Mouse (Mus musculus) G1E (cell line): ENCODE data around the gene Fbxo2. TPM values are rescaled to one million over a fixed set of nuclear protein-coding genes. Genes with fewer than 3 reads are reported as not detected.

Experiments used
- ATAC-seq: 2 replicates; pipeline ENCODE4 v1.8.0; 2016; ENCODE audit warnings: mild to moderate bottlenecking; ENCODE audit not compliant: insufficient number of reproducible peaks, poor library complexity, low FRiP score, severe bottlenecking; ENCODE audit errors: extremely low read depth
- DNase-seq: peaks from one replicate; pipeline ENCODE4 v3.0.0; 2012; ENCODE audit warnings: low spot score
- H3K27me3 ChIP-seq: 2 replicates; pipeline ENCODE4 v1.6.1; 2012; ENCODE audit warnings: mild to moderate bottlenecking, low read length, inconsistent platforms; ENCODE audit not compliant: insufficient read depth
- H3K36me3 ChIP-seq: replicated peaks from 2 replicates; pipeline ENCODE3; 2012; ENCODE audit warnings: mild to moderate bottlenecking, inconsistent platforms
- H3K4me1 ChIP-seq: 2 replicates; pipeline ENCODE4 v1.6.1; 2012; ENCODE audit warnings: low read depth, low read length, inconsistent platforms, mixed read lengths; ENCODE audit not compliant: insufficient read depth
- H3K4me3 ChIP-seq: 2 replicates; pipeline ENCODE4 v1.5.1; 2012; ENCODE audit warnings: low read depth, mild to moderate bottlenecking, inconsistent platforms, low read length, moderate library complexity, mixed read lengths
- H3K9me3 ChIP-seq: replicated peaks from 2 replicates; pipeline ENCODE4 v1.6.1; 2012; ENCODE audit warnings: inconsistent platforms
- CTCF ChIP-seq: IDR thresholded peaks from 2 replicates; pipeline ENCODE4 v1.5.1; 2012; ENCODE audit warnings: low read depth, low read length, inconsistent platforms, mixed read lengths
- GATA1 ChIP-seq: IDR thresholded peaks from 2 replicates; pipeline ENCODE4 v1.6.1; 2012; ENCODE audit warnings: borderline replicate concordance, low read length, inconsistent platforms, mixed read lengths
- GATA2 ChIP-seq: IDR thresholded peaks from 2 replicates; pipeline ENCODE4 v1.6.1; 2012; ENCODE audit warnings: low read depth, low read length, inconsistent platforms, borderline replicate concordance
- POLR2AphosphoS5 ChIP-seq: IDR thresholded peaks from 2 replicates; pipeline ENCODE4 v1.6.1; 2012; ENCODE audit warnings: low read depth, low read length, inconsistent platforms; ENCODE audit not compliant: insufficient replicate concordance
- TAL1 ChIP-seq: conservative IDR thresholded peaks from 2 replicates; pipeline ENCODE4 v1.6.1; 2012; ENCODE audit warnings: low read depth, low read length, inconsistent platforms, mixed read lengths
- polyA plus RNA-seq: library from polyadenylated mRNA; stranded (reverse); fragments of >175 nt; gene quantifications from 2 replicates; pipeline ENCODE4 v1.2.3, GENCODE M21; 2012
- total RNA-seq, 2 experiments: library from RNA; stranded (forward) in 1 of 2; stranded (reverse) in 1 of 2; fragments of 200-1000 nt in 1 of 2; fragments of >200 nt in 1 of 2; fragmentation: Nextera tagmentation in 1 of 2; gene quantifications; 2 replicates each; pipeline ENCODE4 v1.2.3; 2014 to 2017

Fbxo2 gene
- total and polyA plus RNA-seq, 3 experiments: 0.12 to 0.49 TPM; not detected in 1

DNA sequence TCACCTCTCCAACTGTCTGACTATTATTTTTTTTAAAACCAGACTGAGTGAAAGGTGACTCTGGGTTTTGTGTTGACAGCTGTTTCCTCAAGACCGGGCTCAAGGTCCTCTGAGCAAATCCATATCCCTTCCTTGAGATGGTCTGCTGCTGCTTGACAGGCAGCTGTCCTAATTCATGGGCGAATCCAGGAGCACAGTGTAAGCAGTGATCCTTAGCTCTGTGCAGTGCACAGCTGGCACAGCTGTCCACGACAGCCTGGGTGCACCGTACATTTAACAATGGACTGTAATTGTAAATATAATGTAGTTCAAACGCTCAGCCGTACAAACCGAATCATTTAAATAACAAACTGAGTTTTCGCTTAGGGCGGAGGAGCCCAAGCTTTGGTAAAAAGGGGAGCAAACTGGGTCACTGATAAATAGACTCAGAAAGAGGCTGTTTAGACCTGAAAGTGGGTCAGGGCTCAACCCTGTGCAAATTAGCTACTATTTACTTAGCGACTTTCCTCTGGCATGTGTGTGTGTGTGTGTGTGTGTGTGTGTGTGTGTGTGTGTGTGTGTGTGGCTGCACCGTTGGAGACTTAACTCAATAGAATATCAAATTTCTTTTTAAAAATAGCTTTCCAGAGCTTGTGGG, 55.0 kb downstream of the Fbxo2 start:
- ATAC-seq (no peak), DNase-seq (no peak)
- Histone ChIP-seq H3K27me3 (no peaks in the 10 kb centered on the region; the same call in 1 of the 2 replicates), H3K4me3 (no peak overlapping the region), H3K4me1 (no peaks in the 10 kb centered on the region), H3K36me3 (no peaks in the 10 kb centered on the region), H3K9me3 (no peaks in the 10 kb centered on the region)
- no peak for TF ChIP-seq GATA2
- no peak for TF ChIP-seq TAL1
- TF ChIP-seq CTCF: no peak
- TF ChIP-seq POLR2AphosphoS5: no peak
- TF ChIP-seq GATA1: no peak

Other genes with a start within 250 kb of the Fbxo2 start
- gene Plod1, start 223.9 kb upstream of the Fbxo2 start, total RNA-seq (2014; fragmentation: Nextera tagmentation): 0.44 and 2.3 TPM in 2 replicates
- 2.9 and 4.6 TPM in 2 replicates for gene Plod1, start 223.9 kb upstream of the Fbxo2 start, total RNA-seq (2017)
- gene Plod1, start 223.9 kb upstream of the Fbxo2 start, polyA plus RNA-seq: 0.75 and 0.90 TPM in 2 replicates
- gene 2510039O18Rik, start 219.7 kb upstream of the Fbxo2 start, total RNA-seq (2014; fragmentation: Nextera tagmentation): 27.5 and 33.5 TPM in 2 replicates
- gene 2510039O18Rik, start 219.7 kb upstream of the Fbxo2 start, total RNA-seq (2017): 31.5 and 37.2 TPM in 2 replicates
- gene 2510039O18Rik, start 219.7 kb upstream of the Fbxo2 start, polyA plus RNA-seq: 84.0 and 84.6 TPM in 2 replicates
- not detected in 2 replicates for gene Nppb, start 174.8 kb upstream of the Fbxo2 start, total RNA-seq (2014; fragmentation: Nextera tagmentation)
- gene Nppb, start 174.8 kb upstream of the Fbxo2 start, total RNA-seq (2017): not detected in 2 replicates
- gene Nppb, start 174.8 kb upstream of the Fbxo2 start, polyA plus RNA-seq: not detected in 2 replicates
- not detected in 2 replicates for gene Nppa, start 159.9 kb upstream of the Fbxo2 start, total RNA-seq (2014; fragmentation: Nextera tagmentation)
- gene Nppa, start 159.9 kb upstream of the Fbxo2 start, total RNA-seq (2017): 0.17 TPM in 1 of 2 replicates, not detected in the other
- not detected in 2 replicates for gene Nppa, start 159.9 kb upstream of the Fbxo2 start, polyA plus RNA-seq
- 20.1 and 21.0 TPM in 2 replicates for gene Clcn6, start 121.8 kb upstream of the Fbxo2 start, total RNA-seq (2014; fragmentation: Nextera tagmentation)
- 13.6 and 16.1 TPM in 2 replicates for gene Clcn6, start 121.8 kb upstream of the Fbxo2 start, total RNA-seq (2017)
- 5.2 and 6.2 TPM in 2 replicates for gene Clcn6, start 121.8 kb upstream of the Fbxo2 start, polyA plus RNA-seq
- 7.0 and 12.5 TPM in 2 replicates for gene Mthfr, start 121.5 kb upstream of the Fbxo2 start, total RNA-seq (2014; fragmentation: Nextera tagmentation)
- gene Mthfr, start 121.5 kb upstream of the Fbxo2 start, total RNA-seq (2017): 7.3 and 9.4 TPM in 2 replicates
- 6.3 and 9.2 TPM in 2 replicates for gene Mthfr, start 121.5 kb upstream of the Fbxo2 start, polyA plus RNA-seq
- 7.7 and 10.8 TPM in 2 replicates for gene Agtrap, start 72.6 kb upstream of the Fbxo2 start, total RNA-seq (2014; fragmentation: Nextera tagmentation)
- gene Agtrap, start 72.6 kb upstream of the Fbxo2 start, total RNA-seq (2017): 9.4 and 10.7 TPM in 2 replicates
- gene Agtrap, start 72.6 kb upstream of the Fbxo2 start, polyA plus RNA-seq: 4.5 and 6.4 TPM in 2 replicates
- gene Mad2l2, start 30.2 kb upstream of the Fbxo2 start, total RNA-seq (2014; fragmentation: Nextera tagmentation): 25.1 and 40.0 TPM in 2 replicates
- gene Mad2l2, start 30.2 kb upstream of the Fbxo2 start, total RNA-seq (2017): 9.4 and 14.9 TPM in 2 replicates
- gene Mad2l2, start 30.2 kb upstream of the Fbxo2 start, polyA plus RNA-seq: 23.8 and 24.6 TPM in 2 replicates
- not detected in 2 replicates for gene Draxin, start 29.9 kb upstream of the Fbxo2 start, total RNA-seq (2014; fragmentation: Nextera tagmentation)
- under 0.01 and 0.16 TPM in 2 replicates for gene Draxin, start 29.9 kb upstream of the Fbxo2 start, total RNA-seq (2017)
- gene Draxin, start 29.9 kb upstream of the Fbxo2 start, polyA plus RNA-seq: not detected in 2 replicates
- 108 and 115 TPM in 2 replicates for gene Fbxo6, start 8.5 kb upstream of the Fbxo2 start, total RNA-seq (2014; fragmentation: Nextera tagmentation)
- gene Fbxo6, start 8.5 kb upstream of the Fbxo2 start, total RNA-seq (2017): 34.1 and 39.7 TPM in 2 replicates
- 57.1 and 63.0 TPM in 2 replicates for gene Fbxo6, start 8.5 kb upstream of the Fbxo2 start, polyA plus RNA-seq
- 7.5 and 10.1 TPM in 2 replicates for gene Fbxo44, start 139 bp upstream of the Fbxo2 start, total RNA-seq (2014; fragmentation: Nextera tagmentation)
- gene Fbxo44, start 139 bp upstream of the Fbxo2 start, total RNA-seq (2017): 5.0 and 6.6 TPM in 2 replicates
- gene Fbxo44, start 139 bp upstream of the Fbxo2 start, polyA plus RNA-seq: 3.0 and 3.3 TPM in 2 replicates
- not detected in 2 replicates for gene Disp3, start 127.3 kb downstream of the Fbxo2 start, total RNA-seq (2014; fragmentation: Nextera tagmentation)
- gene Disp3, start 127.3 kb downstream of the Fbxo2 start, total RNA-seq (2017): not detected in 2 replicates
- 0.01 TPM in 1 of 2 replicates, not detected in the other for gene Disp3, start 127.3 kb downstream of the Fbxo2 start, polyA plus RNA-seq